Mouse (Mus musculus) cortical plate, adult 2 months (tissue): ENCODE measurements around the gene Tspan12.

Experiments used
- CTCF ChIP-seq: fragments of 200-500 bp; IDR thresholded peaks from 2 replicates; pipeline ENCODE4 v1.5.1; 2011; ENCODE audit warnings: mild to moderate bottlenecking, control low read depth, low read length; ENCODE audit not compliant: insufficient read depth; ENCODE audit errors: extremely low read depth
- POLR2A ChIP-seq: fragments of 200-500 bp; IDR thresholded peaks from 2 replicates; pipeline ENCODE4 v1.6.1; 2011; ENCODE audit warnings: mild to moderate bottlenecking, low read length, control low read depth; ENCODE audit not compliant: insufficient read depth; ENCODE audit errors: extremely low read depth

GRCm38 (mm10) chr6:21864179-21864578, 11.9 kb upstream of the Tspan12 start:
- no peak for TF ChIP-seq CTCF
- no peak for TF ChIP-seq POLR2A
